Mouse (Mus musculus) ES-E14 (cell line): ENCODE measurements at regions not wholly inside any gene's neighbourhood (a gene's known extent, or its start where the extent isn't known, plus 50 kb on each side); places are given as distances from the start of the nearest gene placed in this dataset.

Experiments used
- DNase-seq: peaks from one replicate; pipeline ENCODE4 v3.0.0-alpha.2; 2013; ENCODE audit warnings: low read depth, low spot score
- H3K27ac ChIP-seq: 2 replicates; pipeline ENCODE4 v1.5.1; 2012; ENCODE audit warnings: low read depth, mild to moderate bottlenecking, low read length, moderate library complexity, mixed read lengths; ENCODE audit not compliant: poor library complexity, insufficient read depth, severe bottlenecking
- H3K36me3 ChIP-seq: 2 replicates; pipeline ENCODE4 v1.6.1; 2012; ENCODE audit warnings: mild to moderate bottlenecking, low read length, moderate library complexity, mixed read lengths; ENCODE audit not compliant: control insufficient read depth, poor library complexity, insufficient read depth, severe bottlenecking
- H3K4me1 ChIP-seq, 2 experiments: fragments of 150-350 bp in 1 of 2; sonication (generic) in 1 of 2; 2 replicates each; pipeline ENCODE4 v1.6.1; 2012; ENCODE audit warnings: low read length in 2 of 2, mild to moderate bottlenecking in 1 of 2, mixed read lengths in 1 of 2; ENCODE audit not compliant: control insufficient read depth in 2 of 2, insufficient read depth in 2 of 2, poor library complexity in 1 of 2
- H3K4me3 ChIP-seq, 2 experiments: fragments of 150-350 bp in 1 of 2; sonication (generic) in 1 of 2; 2 replicates each; pipeline ENCODE4 v1.5.1; 2012; ENCODE audit warnings: low read length in 2 of 2, low read depth in 1 of 2, mild to moderate bottlenecking in 1 of 2, mixed read lengths in 1 of 2; ENCODE audit not compliant: insufficient read depth in 1 of 2, poor library complexity in 1 of 2, severe bottlenecking in 1 of 2
- H3K9ac ChIP-seq: 2 replicates; pipeline ENCODE4 v1.6.1; 2012; ENCODE audit warnings: low read depth, mild to moderate bottlenecking, low read length, mixed read lengths; ENCODE audit not compliant: poor library complexity, insufficient read depth, severe bottlenecking
- H3K9me3 ChIP-seq: fragments of 150-350 bp; sonication (generic); 2 replicates; pipeline ENCODE4 v1.6.1; 2012; ENCODE audit warnings: low read depth, mild to moderate bottlenecking, low read length; ENCODE audit not compliant: control insufficient read depth, insufficient read depth
- CHD2 ChIP-seq: IDR thresholded peaks from 2 replicates; pipeline ENCODE4 v1.6.1; 2014; ENCODE audit warnings: mild to moderate bottlenecking, low read depth, low read length, inconsistent platforms
- HCFC1 ChIP-seq: IDR thresholded peaks from 2 replicates; pipeline ENCODE4 v1.6.1; 2012; ENCODE audit warnings: low read length, inconsistent platforms, borderline replicate concordance; ENCODE audit not compliant: insufficient read depth
- MAFK ChIP-seq: IDR thresholded peaks from 2 replicates; pipeline ENCODE4 v1.6.1; 2014; ENCODE audit warnings: mild to moderate bottlenecking, low read depth, low read length, inconsistent platforms; ENCODE audit not compliant: insufficient read depth
- ZC3H11A ChIP-seq: IDR thresholded peaks from 2 replicates; pipeline ENCODE4 v1.6.1; 2012; ENCODE audit warnings: low read depth, mild to moderate bottlenecking, inconsistent platforms, low read length, borderline replicate concordance
- ZNF384 ChIP-seq: IDR thresholded peaks from 2 replicates; pipeline ENCODE4 v1.6.1; 2012; ENCODE audit warnings: low read depth, low read length, inconsistent platforms
- in situ Hi-C, 2 experiments: fragments of 600-800 bp; cut with MboI; formaldehyde crosslinking; loops; one replicate each; pipeline ENCODE4 v1.15.1; 2025; ENCODE audit warnings: low sequenced_read_pairs in 2 of 2, inconsistent platforms in 1 of 2; ENCODE audit not compliant: unreplicated experiment in 2 of 2

- in situ Hi-C loops, result no loop called here
- TF ChIP-seq ZNF384 (no peak), CHD2 (no peak), MAFK (no peak), HCFC1 (no peak), ZC3H11A (no peak)
- Histone ChIP-seq H3K4me1 (no peaks in the 10 kb centered on the region), H3K36me3 (no peaks in the 10 kb centered on the region), H3K9ac (no peak overlapping the region), H3K27ac (no peak overlapping the region), H3K9me3 (no peaks in the 10 kb centered on the region), H3K4me3 (no peak overlapping the region)
- DNase-seq, result no peak
Observed at GRCm38 (mm10) chr9:33915349-33916056, 570.2 kb upstream of the Kirrel3 start.

DNA sequence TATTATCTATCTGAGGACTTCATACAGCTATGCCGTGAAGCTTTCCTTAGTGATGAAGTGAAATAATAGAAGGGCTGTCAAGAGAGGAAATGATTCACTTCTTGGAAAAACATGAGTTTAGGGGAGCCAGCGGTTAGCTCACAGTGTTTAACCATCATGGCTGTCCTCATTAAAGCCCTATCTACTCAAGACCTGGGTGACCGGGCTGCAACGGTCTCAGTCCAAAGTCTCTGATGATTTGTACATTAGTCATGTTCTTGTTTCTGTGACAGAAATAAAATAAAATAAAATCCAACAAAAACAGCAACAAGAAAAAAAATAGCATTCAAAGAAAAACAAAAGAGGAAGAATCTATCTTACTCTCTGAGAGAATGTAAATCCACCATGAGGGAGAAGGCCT, 555.4 kb upstream of the Kirrel3 start:
- Histone ChIP-seq H3K4me1 (no peaks in the 10 kb centered on the region), H3K4me3 (no peak overlapping the region), H3K9ac (no peak overlapping the region), H3K36me3 (no peaks in the 10 kb centered on the region), H3K27ac (no peak overlapping the region), H3K9me3 (no peaks in the 10 kb centered on the region)
- no peak for DNase-seq
- in situ Hi-C loops, result no loop called here
- no peak for TF ChIP-seq HCFC1
- no peak for TF ChIP-seq CHD2
- no peak for TF ChIP-seq MAFK
- TF ChIP-seq ZC3H11A, result no peak
- no peak for TF ChIP-seq ZNF384

GRCm38 (mm10) chr9:33934071-33934470, 551.6 kb upstream of the Kirrel3 start:
- no peaks in the 10 kb centered on the region for H3K9me3 ChIP-seq
- no peak overlapping the region for H3K9ac ChIP-seq
- no peak overlapping the region for H3K4me3 ChIP-seq
- H3K4me1 ChIP-seq, result no peaks in the 10 kb centered on the region
- no peaks in the 10 kb centered on the region for H3K36me3 ChIP-seq
- H3K27ac ChIP-seq, result no peak overlapping the region
- in situ Hi-C loops, result no loop called here
- no peak for DNase-seq
- TF ChIP-seq ZC3H11A (no peak), HCFC1 (no peak), CHD2 (no peak), ZNF384 (no peak), MAFK (no peak)

DNA sequence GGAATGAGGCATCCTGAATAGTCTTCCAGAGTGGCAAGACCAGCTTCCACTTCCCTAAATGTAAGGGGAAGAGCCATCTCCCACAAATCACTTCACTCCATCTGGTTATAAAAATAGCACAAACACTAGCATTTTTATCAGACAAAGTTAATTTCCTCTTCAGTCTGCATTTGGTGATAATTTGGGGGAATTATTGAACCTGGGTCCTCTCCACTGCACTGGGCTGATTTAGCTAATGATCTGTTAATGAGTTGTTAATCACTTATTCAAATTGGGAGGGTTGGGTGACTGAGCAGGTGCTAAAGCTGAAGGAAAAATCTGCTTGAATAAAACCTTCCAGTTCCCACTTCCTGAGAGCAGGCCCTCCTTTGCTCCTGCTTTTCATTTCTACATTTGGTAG, 531.4 kb upstream of the Kirrel3 start:
- no peak for TF ChIP-seq CHD2
- TF ChIP-seq HCFC1, result no peak
- TF ChIP-seq ZNF384, result no peak
- no peak for TF ChIP-seq ZC3H11A
- no peak for TF ChIP-seq MAFK
- DNase-seq, result no peak
- no peaks in the 10 kb centered on the region for H3K9me3 ChIP-seq
- H3K4me3 ChIP-seq, result no peak overlapping the region
- H3K36me3 ChIP-seq, result no peaks in the 10 kb centered on the region
- no peaks in the 10 kb centered on the region for H3K4me1 ChIP-seq
- H3K27ac ChIP-seq, result no peak overlapping the region
- no peak overlapping the region for H3K9ac ChIP-seq
- in situ Hi-C loops, result no loop called here
